In the genomic region with DNA sequence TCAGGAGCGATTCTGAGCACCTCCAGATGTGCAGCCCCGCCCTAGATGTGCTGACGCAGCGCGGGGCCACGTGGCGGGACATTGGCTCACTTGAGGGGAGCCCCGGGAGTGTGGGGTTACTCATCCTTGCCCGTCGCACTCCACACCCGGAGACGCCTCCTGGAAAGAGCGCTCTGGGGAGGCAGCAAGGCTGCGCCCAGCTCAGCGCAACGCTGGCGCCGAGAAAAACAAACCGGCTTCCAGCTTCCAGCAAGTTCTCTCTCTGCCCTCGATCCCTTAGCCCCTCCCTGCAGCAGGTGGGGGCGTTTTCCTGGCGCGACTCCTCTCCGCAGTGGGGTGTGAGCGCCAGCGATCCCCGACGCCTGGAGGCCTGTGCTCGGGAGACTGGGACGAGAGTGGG, we compare ENCODE assay signal across 8 mouse cellular contexts. TPM values are rescaled to one million over a fixed set of nuclear protein-coding genes. Genes with fewer than 3 reads are reported as not detected.
DNase-seq lines count a peak whose midpoint lies in the region; ATAC-seq lines count a peak whose summit lies in the region.

No protein-coding gene starts in this region.

- H3K4me3 ChIP-seq in kidney, embryonic 15.5 days (replicated peaks), result peak overlapping the region; percentile 43
- peak overlapping the region; percentile 41 for H3K4me3 ChIP-seq in embryonic facial prominence, embryonic 11.5 days (ENCODE audit: low read depth, low read length)
- H3K4me3 ChIP-seq in limb, embryonic 13.5 days, result peak overlapping the region; percentile 54

- peak overlapping the region; percentile 67 for H3K4me2 ChIP-seq in kidney, embryonic 15.5 days
- H3K4me2 ChIP-seq in embryonic facial prominence, embryonic 11.5 days (ENCODE audit: low read depth, low read length), result peak overlapping the region; percentile 82
- H3K4me2 ChIP-seq in limb, embryonic 13.5 days (replicated peaks), result peak overlapping the region; percentile 86

- peaks cover 94% of the 10 kb centered on the region for H3K27me3 ChIP-seq in kidney, embryonic 15.5 days
- peaks cover 25% of the 10 kb centered on the region for H3K27me3 ChIP-seq in embryonic facial prominence, embryonic 11.5 days (ENCODE audit: control insufficient read depth, insufficient read depth, low read length)
- H3K27me3 ChIP-seq in limb, embryonic 13.5 days, result peaks cover 82% of the 10 kb centered on the region

- H3K4me1 ChIP-seq in kidney, embryonic 15.5 days, result peaks cover 26% of the 10 kb centered on the region
- peaks cover 4% of the 10 kb centered on the region for H3K4me1 ChIP-seq in embryonic facial prominence, embryonic 11.5 days (ENCODE audit: control insufficient read depth, insufficient read depth, low read length)
- H3K4me1 ChIP-seq in limb, embryonic 13.5 days, result peaks cover 38% of the 10 kb centered on the region

- H3K9me3 ChIP-seq in kidney, embryonic 15.5 days (replicated peaks), result no peaks in the 10 kb centered on the region
- no peaks in the 10 kb centered on the region for H3K9me3 ChIP-seq in embryonic facial prominence, embryonic 11.5 days (replicated peaks; ENCODE audit: control insufficient read depth, low read length)
- H3K9me3 ChIP-seq in limb, embryonic 13.5 days, result no peaks in the 10 kb centered on the region

- ATAC-seq in kidney, embryonic 15.5 days (replicated peaks; ENCODE audit: low FRiP score), result peak; percentile 42
- no peak for ATAC-seq in embryonic facial prominence, embryonic 11.5 days (replicated peaks; ENCODE audit: insufficient number of reproducible peaks, low FRiP score, low TSS enrichment, low read depth)
- peak; percentile 17; the same call in 1 of the 2 replicates for ATAC-seq in limb, embryonic 13.5 days (ENCODE audit: low FRiP score, low read depth)

- H3K36me3 ChIP-seq in kidney, embryonic 15.5 days, result no peaks in the 10 kb centered on the region
- H3K36me3 ChIP-seq in embryonic facial prominence, embryonic 11.5 days (replicated peaks; ENCODE audit: control insufficient read depth, insufficient read depth, low read depth, low read length), result no peaks in the 10 kb centered on the region
- H3K36me3 ChIP-seq in limb, embryonic 13.5 days, result peaks cover 6% of the 10 kb centered on the region

- WGBS in kidney, embryonic 15.5 days, result under 1% methylated on average over 30 of the region's 30 CpGs
- 2% methylated on average over 30 of the region's 30 CpGs for whole genome bisulfite sequencing in embryonic facial prominence, embryonic 11.5 days
- 2% methylated on average over 30 of the region's 30 CpGs for WGBS in limb, embryonic 13.5 days

- H3K9ac ChIP-seq in kidney, embryonic 15.5 days, result no peak overlapping the region; the same call in 1 of the 2 replicates
- peak overlapping the region; percentile 70 for H3K9ac ChIP-seq in embryonic facial prominence, embryonic 11.5 days (replicated peaks; ENCODE audit: low read length)
- H3K9ac ChIP-seq in limb, embryonic 13.5 days, result peak overlapping the region; percentile 69

- DNase-seq in kidney, adult 8-10 months, result no peak
- DNase-seq in embryonic facial prominence, embryonic 11.5 days (ENCODE audit: low spot score), result no peak
- DNase-seq in gastrocnemius, postnatal 25 days, result peak; percentile 32
- peak; percentile 64 to 82 for DNase-seq in right cerebral cortex, postnatal 10 days (ENCODE audit: low spot score in 2 of 2)
- DNase-seq in cerebellum, adult 8-10 months, result no peak
- no peak for DNase-seq in ovary, postnatal 14 days (ENCODE audit: low spot score)

- no peak overlapping the region for H3K27ac ChIP-seq in kidney, embryonic 15.5 days
- no peak overlapping the region for H3K27ac ChIP-seq in embryonic facial prominence, embryonic 11.5 days (replicated peaks; ENCODE audit: low read depth, low read length)
- no peak overlapping the region for H3K27ac ChIP-seq in limb, embryonic 13.5 days

RNA-seq across cellular contexts. Expression of gene Cryba4, which starts 25.0 kb away (rescaled TPM):
- 0.99 and 1.1 TPM in 2 replicates for polyA plus RNA-seq in kidney, embryonic 15.5 days (2015; fragmentation: Nextera tagmentation; extraction: Ambion mirVana)
- 0.69 and 1.6 TPM in 2 replicates for polyA plus RNA-seq in embryonic facial prominence, embryonic 11.5 days (2014; fragmentation: Nextera tagmentation; extraction: Ambion mirVana)
- total RNA-seq in gastrocnemius, postnatal 25 days (2021), result under 1 TPM in 1 of 2 experiments, not detected in 1; 0.46 TPM
- polyA plus RNA-seq in limb, embryonic 13.5 days (2015; fragmentation: Nextera tagmentation; extraction: Ambion mirVana), result 0.98 and 1.1 TPM in 2 replicates

RNA-seq across cellular contexts. Expression of gene Crybb1, which starts 28.3 kb away (rescaled TPM):
- 2.1 and 2.4 TPM in 2 replicates for polyA plus RNA-seq in kidney, embryonic 15.5 days (2015; fragmentation: Nextera tagmentation; extraction: Ambion mirVana)
- 2.7 and 20.0 TPM in 2 replicates for polyA plus RNA-seq in embryonic facial prominence, embryonic 11.5 days (2014; fragmentation: Nextera tagmentation; extraction: Ambion mirVana)
- total RNA-seq in gastrocnemius, postnatal 25 days (2021), result 1 to 10 TPM; 3.2 to 3.9 TPM
- 0.96 and 1.5 TPM in 2 replicates for polyA plus RNA-seq in limb, embryonic 13.5 days (2015; fragmentation: Nextera tagmentation; extraction: Ambion mirVana)

RNA-seq across cellular contexts. Expression of gene Tpst2, which starts 49.1 kb away (rescaled TPM):
- 53.4 and 60.0 TPM in 2 replicates for polyA plus RNA-seq in kidney, embryonic 15.5 days (2015; fragmentation: Nextera tagmentation; extraction: Ambion mirVana)
- 29.0 and 30.1 TPM in 2 replicates for polyA plus RNA-seq in embryonic facial prominence, embryonic 11.5 days (2014; fragmentation: Nextera tagmentation; extraction: Ambion mirVana)
- 10 to 100 TPM; 16.8 to 17.8 TPM for total RNA-seq in gastrocnemius, postnatal 25 days (2021)
- 42.3 and 42.5 TPM in 2 replicates for polyA plus RNA-seq in limb, embryonic 13.5 days (2015; fragmentation: Nextera tagmentation; extraction: Ambion mirVana)

Comparison
In these comparisons a context has a peak if more than half of its experiments do, and no peak if none do; other contexts are left out.
1. DNase-seq: peak in gastrocnemius, postnatal 25 days (single experiment) and right cerebral cortex, postnatal 10 days (2 of 2); none in kidney, adult 8-10 months (0 of 2), embryonic facial prominence, embryonic 11.5 days (single experiment), cerebellum, adult 8-10 months (single experiment) and ovary, postnatal 14 days (single experiment).
2. Peak in every context shown above with its lines, with median percentiles within 50 percentile points of each other: H3K4me2 ChIP-seq and H3K4me3 ChIP-seq.